Comparison of ENCODE assay signal across 12 mouse cellular contexts in genomic region chr10:21669750-21670161, GRCm38 (mm10).
A peak's percentile ranks its signal among the peaks of the same experiment; 100 is the strongest.
DNase-seq lines count a peak whose midpoint lies in the region; ATAC-seq lines count a peak whose summit lies in the region.
"Had no signal": no experiment of that assay in that cellular context is flagged by ENCODE, and none has a peak within 500 bp of the region (broad histone marks: within the 10 kb centered on the region; RNA-seq: fewer than 3 reads in every experiment).

No protein-coding gene starts in this region.

- no peaks in the 10 kb centered on the region for H3K27me3 ChIP-seq in limb, embryonic 12.5 days
- no peaks in the 10 kb centered on the region for H3K27me3 ChIP-seq in limb, embryonic 10.5 days (ENCODE audit: low read depth, poor library complexity, severe bottlenecking)
- no peaks in the 10 kb centered on the region for H3K27me3 ChIP-seq in heart, embryonic 13.5 days (replicated peaks)
- no peaks in the 10 kb centered on the region for H3K27me3 ChIP-seq in kidney, embryonic 16.5 days (ENCODE audit: insufficient read depth, low read length)
- H3K27me3 ChIP-seq: hindbrain, embryonic 12.5 days; liver, embryonic 12.5 days; midbrain, embryonic 15.5 days had no signal

- no peak overlapping the region for H3K4me3 ChIP-seq in limb, embryonic 12.5 days (replicated peaks)
- H3K4me3 ChIP-seq in limb, embryonic 10.5 days = no peak overlapping the region
- no peak overlapping the region for H3K4me3 ChIP-seq in heart, embryonic 13.5 days
- no peak overlapping the region for H3K4me3 ChIP-seq in kidney, embryonic 16.5 days (ENCODE audit: low read length)
- H3K4me3 ChIP-seq: hindbrain, embryonic 12.5 days; liver, embryonic 12.5 days; midbrain, embryonic 15.5 days had no signal

- no peak for ATAC-seq in limb, embryonic 12.5 days (ENCODE audit: insufficient number of reproducible peaks, insufficient read depth, low FRiP score, low TSS enrichment, low read depth)
- no peak for ATAC-seq in heart, embryonic 13.5 days (ENCODE audit: extremely low read depth, insufficient number of reproducible peaks, low FRiP score, low TSS enrichment)
- ATAC-seq in kidney, embryonic 16.5 days (ENCODE audit: low FRiP score, low TSS enrichment) = peak; percentile 67; the same call in 1 of the 2 replicates
- ATAC-seq: liver, embryonic 12.5 days; midbrain, embryonic 15.5 days had no signal

- no peaks in the 10 kb centered on the region for H3K9me3 ChIP-seq in limb, embryonic 12.5 days
- no peaks in the 10 kb centered on the region for H3K9me3 ChIP-seq in limb, embryonic 10.5 days (replicated peaks)
- no peaks in the 10 kb centered on the region for H3K9me3 ChIP-seq in heart, embryonic 13.5 days
- no peaks in the 10 kb centered on the region for H3K9me3 ChIP-seq in kidney, embryonic 16.5 days (ENCODE audit: low read length)
- H3K9me3 ChIP-seq: hindbrain, embryonic 12.5 days; liver, embryonic 12.5 days; midbrain, embryonic 15.5 days had no signal

- 0 out of 2 replicates have a peak overlapping the region, but pooled peaks have one; percentile 4 for H3K27ac ChIP-seq in limb, embryonic 12.5 days
- H3K27ac ChIP-seq in limb, embryonic 10.5 days = no peak overlapping the region
- H3K27ac ChIP-seq in heart, embryonic 13.5 days (replicated peaks) = peak overlapping the region; percentile 66
- peak overlapping the region; percentile 85 for H3K27ac ChIP-seq in kidney, embryonic 16.5 days (ENCODE audit: low read length)
- H3K27ac ChIP-seq: hindbrain, embryonic 12.5 days; liver, embryonic 12.5 days; midbrain, embryonic 15.5 days had no signal

- WGBS in limb, embryonic 12.5 days = 71% methylated on average over 11 of the region's 11 CpGs
- WGBS in limb, embryonic 10.5 days = 89% methylated on average over 11 of the region's 11 CpGs
- WGBS in heart, embryonic 13.5 days = 38% methylated on average over 11 of the region's 11 CpGs
- 50% methylated on average over 11 of the region's 11 CpGs for WGBS in kidney, embryonic 16.5 days

- no peak overlapping the region for H3K4me2 ChIP-seq in limb, embryonic 12.5 days
- peak overlapping the region; percentile 8 for H3K4me2 ChIP-seq in heart, embryonic 13.5 days
- no peak overlapping the region for H3K4me2 ChIP-seq in kidney, embryonic 16.5 days (replicated peaks; ENCODE audit: low read depth, low read length)
- H3K4me2 ChIP-seq: hindbrain, embryonic 12.5 days; liver, embryonic 12.5 days; midbrain, embryonic 15.5 days had no signal

- H3K4me1 ChIP-seq in limb, embryonic 12.5 days (replicated peaks) = 0 out of 2 replicates have a peak, but pooled peaks cover 4% of the 10 kb centered on the region
- no peaks in the 10 kb centered on the region for H3K4me1 ChIP-seq in limb, embryonic 10.5 days
- peaks cover 37% of the 10 kb centered on the region for H3K4me1 ChIP-seq in heart, embryonic 13.5 days
- H3K4me1 ChIP-seq in kidney, embryonic 16.5 days (ENCODE audit: insufficient read depth, low read length) = peaks cover 6% of the 10 kb centered on the region; the same call in 1 of the 2 replicates
- H3K4me1 ChIP-seq: liver, embryonic 12.5 days; midbrain, embryonic 15.5 days had no signal

- no peak overlapping the region for H3K9ac ChIP-seq in limb, embryonic 12.5 days (replicated peaks)
- no peak overlapping the region for H3K9ac ChIP-seq in heart, embryonic 13.5 days
- H3K9ac ChIP-seq in kidney, embryonic 16.5 days (replicated peaks; ENCODE audit: low read length) = no peak overlapping the region
- H3K9ac ChIP-seq: hindbrain, embryonic 12.5 days; liver, embryonic 12.5 days; midbrain, embryonic 15.5 days had no signal

- H3K36me3 ChIP-seq in limb, embryonic 12.5 days = no peaks in the 10 kb centered on the region
- H3K36me3 ChIP-seq in limb, embryonic 10.5 days = no peaks in the 10 kb centered on the region
- H3K36me3 ChIP-seq in heart, embryonic 13.5 days = no peaks in the 10 kb centered on the region
- no peaks in the 10 kb centered on the region for H3K36me3 ChIP-seq in kidney, embryonic 16.5 days (ENCODE audit: insufficient read depth, low read length)
- H3K36me3 ChIP-seq: hindbrain, embryonic 12.5 days; liver, embryonic 12.5 days; midbrain, embryonic 15.5 days had no signal

- DNase-seq in limb, embryonic 10.5 days (ENCODE audit: low spot score) = no peak
- DNase-seq in lung, postnatal 36 days = peak; percentile 65
- no peak for DNase-seq in cerebellum, adult 9-11 months
- no peak for DNase-seq in cerebellum, adult 8-10 months
- DNase-seq: layer of hippocampus, adult 9-11 months; thymus, adult 2 months had no signal
